In the genomic region with DNA sequence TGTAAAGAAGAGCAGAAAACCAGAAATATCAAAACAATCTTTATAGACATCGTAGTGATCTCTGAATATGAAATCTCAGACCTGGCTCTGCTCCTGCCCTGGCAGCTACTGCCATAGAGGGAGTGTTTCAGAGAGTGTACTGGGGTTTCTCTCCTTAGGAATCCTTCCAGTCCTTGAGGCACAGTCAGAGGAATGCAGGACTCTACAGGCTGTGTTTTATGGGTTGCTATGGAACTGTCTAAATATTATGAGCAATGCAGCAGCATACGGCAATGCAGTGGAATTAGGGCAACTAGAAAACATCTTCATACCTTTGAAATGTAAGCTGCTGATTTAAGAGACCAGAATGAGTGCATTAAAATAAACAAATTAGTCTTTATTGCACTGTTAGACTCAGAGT, we compare ENCODE assay signal across 14 mouse cellular contexts. TPM values are rescaled to one million over a fixed set of nuclear protein-coding genes. Genes with fewer than 3 reads are reported as not detected.
A peak's percentile ranks its signal among the peaks of the same experiment; 100 is the strongest.
DNase-seq lines count a peak whose midpoint lies in the region; ATAC-seq and TF ChIP-seq lines count a peak whose summit lies in the region.
"Had no signal": no experiment of that assay in that cellular context is flagged by ENCODE, and none has a peak within 500 bp of the region (broad histone marks: within the 10 kb centered on the region; RNA-seq: fewer than 3 reads in every experiment).

No protein-coding gene starts in this region.

- peak; percentile 1 to 2 for DNase-seq in cerebellum, postnatal 10 days
- no peak for DNase-seq in cerebellum, postnatal 25 days
- peak; percentile 44 for DNase-seq in kidney, postnatal 0 days (ENCODE audit: low spot score)
- DNase-seq in adipocyte (ENCODE audit: low spot score): peak; percentile 12
- peak; percentile 10 for DNase-seq in lung, postnatal 25 days (ENCODE audit: low spot score)
- DNase-seq in forebrain, embryonic 14.5 days (ENCODE audit: low spot score): no peak

- H3K4me1 ChIP-seq in kidney, postnatal 0 days (replicated peaks; ENCODE audit: insufficient read depth, low read length): no peaks in the 10 kb centered on the region
- no peaks in the 10 kb centered on the region for H3K4me1 ChIP-seq in kidney, embryonic 14.5 days (ENCODE audit: control insufficient read depth, insufficient read depth, low read length)
- H3K4me1 ChIP-seq in forebrain, embryonic 14.5 days (ENCODE audit: control insufficient read depth, insufficient read depth, low read length): no peaks in the 10 kb centered on the region
- H3K4me1 ChIP-seq: forebrain, embryonic 12.5 days; heart, embryonic 13.5 days; kidney, embryonic 15.5 days; midbrain, embryonic 15.5 days had no signal

- no peaks in the 10 kb centered on the region for H3K36me3 ChIP-seq in kidney, postnatal 0 days (ENCODE audit: insufficient read depth, low read length)
- H3K36me3 ChIP-seq in kidney, embryonic 14.5 days (ENCODE audit: control insufficient read depth, insufficient read depth, low read length): no peaks in the 10 kb centered on the region
- no peaks in the 10 kb centered on the region for H3K36me3 ChIP-seq in forebrain, embryonic 14.5 days (ENCODE audit: control insufficient read depth, insufficient read depth, low read length)
- H3K36me3 ChIP-seq: forebrain, embryonic 12.5 days; heart, embryonic 13.5 days; kidney, embryonic 15.5 days; midbrain, embryonic 15.5 days had no signal

- no peaks in the 10 kb centered on the region for H3K9me3 ChIP-seq in kidney, postnatal 0 days (replicated peaks; ENCODE audit: low read length)
- no peaks in the 10 kb centered on the region for H3K9me3 ChIP-seq in kidney, embryonic 14.5 days (ENCODE audit: control insufficient read depth, low read length)
- H3K9me3 ChIP-seq in forebrain, embryonic 14.5 days (replicated peaks; ENCODE audit: control insufficient read depth, low read length): no peaks in the 10 kb centered on the region
- H3K9me3 ChIP-seq: forebrain, embryonic 12.5 days; heart, embryonic 13.5 days; kidney, embryonic 15.5 days; midbrain, embryonic 15.5 days had no signal

- no peak overlapping the region for H3K4me2 ChIP-seq in kidney, postnatal 0 days (ENCODE audit: low read length)
- no peak overlapping the region for H3K4me2 ChIP-seq in kidney, embryonic 14.5 days (replicated peaks; ENCODE audit: low read depth, low read length)
- no peak overlapping the region for H3K4me2 ChIP-seq in forebrain, embryonic 14.5 days (ENCODE audit: low read length)
- H3K4me2 ChIP-seq: forebrain, embryonic 12.5 days; heart, embryonic 13.5 days; kidney, embryonic 15.5 days; midbrain, embryonic 15.5 days had no signal

- 50% methylated on average over 2 of the region's 2 CpGs for WGBS in kidney, postnatal 0 days
- 56% methylated on average over 2 of the region's 2 CpGs for WGBS in kidney, embryonic 14.5 days
- 77% methylated on average over 2 of the region's 2 CpGs for WGBS in forebrain, embryonic 14.5 days

- ATAC-seq in kidney, postnatal 0 days (replicated peaks; ENCODE audit: low FRiP score, low read depth): no peak
- ATAC-seq in kidney, embryonic 14.5 days (ENCODE audit: low FRiP score, low TSS enrichment): no peak
- no peak for ATAC-seq in forebrain, embryonic 14.5 days
- ATAC-seq in megakaryocyte, adult 5-6 weeks (ENCODE audit: poor library complexity, severe bottlenecking): no peak
- ATAC-seq: midbrain, embryonic 15.5 days had no signal

- H3K27ac ChIP-seq in kidney, postnatal 0 days: no peak overlapping the region
- no peak overlapping the region for H3K27ac ChIP-seq in kidney, embryonic 14.5 days (ENCODE audit: low read depth, low read length)
- H3K27ac ChIP-seq in forebrain, embryonic 14.5 days (ENCODE audit: low read depth, low read length): no peak overlapping the region
- H3K27ac ChIP-seq: forebrain, embryonic 12.5 days; heart, embryonic 13.5 days; kidney, embryonic 15.5 days; liver, embryonic 14.5 days; midbrain, embryonic 15.5 days had no signal

- no peak for TF ChIP-seq CTCF in kidney, postnatal 0 days (IDR thresholded peaks at IDR 0.05; ENCODE audit: low read depth)

- H3K4me3 ChIP-seq in kidney, postnatal 0 days (replicated peaks; ENCODE audit: low read depth, low read length): no peak overlapping the region
- H3K4me3 ChIP-seq in kidney, embryonic 14.5 days (ENCODE audit: low read length): no peak overlapping the region
- H3K4me3 ChIP-seq in forebrain, embryonic 14.5 days (ENCODE audit: low read depth, low read length): no peak overlapping the region
- H3K4me3 ChIP-seq: forebrain, embryonic 12.5 days; heart, embryonic 13.5 days; kidney, embryonic 15.5 days; midbrain, embryonic 15.5 days had no signal

- no peaks in the 10 kb centered on the region for H3K27me3 ChIP-seq in kidney, postnatal 0 days (ENCODE audit: insufficient read depth, low read length)
- no peaks in the 10 kb centered on the region for H3K27me3 ChIP-seq in kidney, embryonic 14.5 days (ENCODE audit: control insufficient read depth, insufficient read depth, low read length)
- H3K27me3 ChIP-seq in forebrain, embryonic 14.5 days (replicated peaks; ENCODE audit: control insufficient read depth, insufficient read depth, low read length): no peaks in the 10 kb centered on the region
- H3K27me3 ChIP-seq: forebrain, embryonic 12.5 days; heart, embryonic 13.5 days; kidney, embryonic 15.5 days; midbrain, embryonic 15.5 days had no signal

- no peak overlapping the region for H3K9ac ChIP-seq in kidney, postnatal 0 days (ENCODE audit: low read depth, low read length)
- no peak overlapping the region for H3K9ac ChIP-seq in kidney, embryonic 14.5 days (ENCODE audit: low read depth, low read length)
- no peak overlapping the region for H3K9ac ChIP-seq in forebrain, embryonic 14.5 days (ENCODE audit: low read length)
- H3K9ac ChIP-seq: forebrain, embryonic 12.5 days; heart, embryonic 13.5 days; kidney, embryonic 15.5 days; liver, embryonic 14.5 days; midbrain, embryonic 15.5 days had no signal

RNA-seq across cellular contexts. Expression of a gene that starts 57.2 kb away (rescaled TPM):
- 0.17 and 0.25 TPM in 2 replicates for polyA plus RNA-seq in kidney, postnatal 0 days (2015; fragmentation: Nextera tagmentation; extraction: Ambion mirVana)
- polyA plus RNA-seq in kidney, embryonic 14.5 days (2014; fragmentation: Nextera tagmentation; extraction: Ambion mirVana): not detected in 2 replicates
- polyA plus RNA-seq in forebrain, embryonic 14.5 days (2014; fragmentation: Nextera tagmentation; extraction: Ambion mirVana): not detected in 2 replicates
- 18.4 and 22.9 TPM in 2 replicates for total RNA-seq in megakaryocyte, adult 5-6 weeks (2015)
- 53.3 and 60.5 TPM in 2 replicates for total RNA-seq in megakaryocyte, adult 5-6 weeks (2017)
- total RNA-seq: left cerebral cortex, adult 18-20 months had no signal
- polyA plus RNA-seq: forebrain, embryonic 12.5 days; heart, embryonic 13.5 days; kidney, embryonic 15.5 days; midbrain, embryonic 15.5 days had no signal

Comparison
In these comparisons a context has a peak if more than half of its experiments do, and no peak if none do; other contexts are left out.
1. DNase-seq: peak in cerebellum, postnatal 10 days (2 of 2), kidney, postnatal 0 days (single experiment), adipocyte (single experiment) and lung, postnatal 25 days (single experiment); none in cerebellum, postnatal 25 days (0 of 2) and forebrain, embryonic 14.5 days (single experiment).